Comparison of ENCODE assay signal across 9 mouse cellular contexts in genomic region chr9:35282006-35282850, GRCm38 (mm10). TPM values are rescaled to one million over a fixed set of nuclear protein-coding genes. Genes with fewer than 3 reads are reported as not detected.
A peak's percentile ranks its signal among the peaks of the same experiment; 100 is the strongest.
DNase-seq lines count a peak whose midpoint lies in the region; ATAC-seq and TF ChIP-seq lines count a peak whose summit lies in the region.
"Had no signal": no experiment of that assay in that cellular context is flagged by ENCODE, and none has a peak within 500 bp of the region (broad histone marks: within the 10 kb centered on the region; RNA-seq: fewer than 3 reads in every experiment).

No protein-coding gene starts in this region.

- no peaks in the 10 kb centered on the region for H3K36me3 ChIP-seq in testis, adult 2 months (ENCODE audit: control insufficient read depth, insufficient read depth, low read length)
- H3K36me3 ChIP-seq in embryonic facial prominence, embryonic 14.5 days (ENCODE audit: control insufficient read depth, insufficient read depth, low read length) = peaks cover 14% of the 10 kb centered on the region; the same call in 1 of the 2 replicates
- 0 out of 2 replicates have a peak, but pooled peaks cover 2% of the 10 kb centered on the region for H3K36me3 ChIP-seq in midbrain, embryonic 11.5 days (ENCODE audit: control insufficient read depth, insufficient read depth, low read length)

- 7% methylated on average over 5 of the region's 5 CpGs for WGBS in embryonic facial prominence, embryonic 14.5 days
- 21% methylated on average over 5 of the region's 5 CpGs for WGBS in midbrain, embryonic 11.5 days

- TF ChIP-seq POLR2A in testis, adult 2 months (IDR thresholded peaks at IDR 0.05; ENCODE audit: control insufficient read depth, low read depth, low read length) = no peak

- intact Hi-C loops in heart, postnatal 36 days (cut with DNase I) = loop anchor here (1.0 to 5.0 kb wide), 4 partner anchors 140 to 259 kb away; partner anchors contain the start of gene Cdon
- intact Hi-C loops in left cerebral cortex, adult 2 months (cut with DNase I) = loop anchor here (1.0 to 5.0 kb wide), 4 partner anchors 140 to 259 kb away; partner anchors contain the start of gene Cdon

- H3K9ac ChIP-seq in embryonic facial prominence, embryonic 14.5 days (ENCODE audit: low read depth, low read length) = no peak overlapping the region
- H3K9ac ChIP-seq in midbrain, embryonic 11.5 days (ENCODE audit: low read length) = no peak overlapping the region

- peaks cover 9% of the 10 kb centered on the region for H3K4me1 ChIP-seq in testis, adult 2 months (ENCODE audit: control insufficient read depth, insufficient read depth, low read length)
- H3K4me1 ChIP-seq in embryonic facial prominence, embryonic 14.5 days (ENCODE audit: control insufficient read depth, insufficient read depth, low read length) = 0 out of 2 replicates have a peak, but pooled peaks cover 6% of the 10 kb centered on the region
- H3K4me1 ChIP-seq in midbrain, embryonic 11.5 days (ENCODE audit: control insufficient read depth, insufficient read depth, low read length) = no peaks in the 10 kb centered on the region

- H3K27me3 ChIP-seq in testis, adult 2 months (ENCODE audit: control insufficient read depth, insufficient read depth, low read length) = no peaks in the 10 kb centered on the region
- no peaks in the 10 kb centered on the region for H3K27me3 ChIP-seq in embryonic facial prominence, embryonic 14.5 days (replicated peaks; ENCODE audit: control insufficient read depth, insufficient read depth, low read length)
- H3K27me3 ChIP-seq in midbrain, embryonic 11.5 days (ENCODE audit: control insufficient read depth, insufficient read depth, low read length) = no peaks in the 10 kb centered on the region

- no peak for ATAC-seq in embryonic facial prominence, embryonic 14.5 days (ENCODE audit: low read depth)
- 0 out of 2 replicates have a peak, but pooled peaks have one; percentile 26 for ATAC-seq in midbrain, embryonic 11.5 days (ENCODE audit: low FRiP score)

- H3K4me2 ChIP-seq in embryonic facial prominence, embryonic 14.5 days (ENCODE audit: low read depth, low read length) = no peak overlapping the region
- H3K4me2 ChIP-seq in midbrain, embryonic 11.5 days = no peak overlapping the region

- H3K9me3 ChIP-seq in embryonic facial prominence, embryonic 14.5 days (ENCODE audit: control insufficient read depth, low read length) = no peaks in the 10 kb centered on the region
- H3K9me3 ChIP-seq in midbrain, embryonic 11.5 days (ENCODE audit: control insufficient read depth, low read length) = no peaks in the 10 kb centered on the region

- peak; percentile 10; the same call in 1 of the 2 replicates for TF ChIP-seq CTCF in testis, adult 2 months (IDR thresholded peaks at IDR 0.05; ENCODE audit: control insufficient read depth, insufficient read depth, insufficient replicate concordance, low read depth, low read length)
- peak; percentile 89 for TF ChIP-seq CTCF in left cerebral cortex, adult 2 months (IDR thresholded peaks at IDR 0.05)

- H3K27ac ChIP-seq in testis, adult 2 months (ENCODE audit: control insufficient read depth, insufficient read depth, low read depth, low read length) = no peak overlapping the region
- 0 out of 2 replicates have a peak overlapping the region, but pooled peaks have one; percentile 2 for H3K27ac ChIP-seq in embryonic facial prominence, embryonic 14.5 days (replicated peaks; ENCODE audit: low read depth, low read length)
- H3K27ac ChIP-seq in left cerebral cortex, adult 2 months = no peak overlapping the region
- no peak overlapping the region for H3K27ac ChIP-seq in midbrain, embryonic 11.5 days (ENCODE audit: low read depth, low read length)

- peak overlapping the region; percentile 64 for H3K4me3 ChIP-seq in testis, adult 2 months (ENCODE audit: control insufficient read depth, low read depth, low read length)
- H3K4me3 ChIP-seq in embryonic facial prominence, embryonic 14.5 days (ENCODE audit: low read depth, low read length) = no peak overlapping the region
- no peak overlapping the region for H3K4me3 ChIP-seq in left cerebral cortex, adult 2 months
- H3K4me3 ChIP-seq in midbrain, embryonic 11.5 days (ENCODE audit: low read depth, low read length) = no peak overlapping the region
- H3K4me3 ChIP-seq: erythroblast, embryonic 14.5 days had no signal

- DNase-seq in testis, postnatal 14 days (ENCODE audit: low spot score) = no peak
- peak; percentile 65 for DNase-seq in adrenal gland, postnatal 14 days
- peak; percentile 74 for DNase-seq in embryonic facial prominence, embryonic 14.5 days (ENCODE audit: low spot score)
- DNase-seq in heart, postnatal 36 days = peak; percentile 64 to 73
- peak; percentile 57 to 64 for DNase-seq in left cerebral cortex, adult 2 months (ENCODE audit: extremely low spot score in 1 of 2, low spot score in 2 of 2)
- DNase-seq in midbrain, embryonic 11.5 days (ENCODE audit: low spot score, missing footprints) = peak; percentile 92
- peak; percentile 36 for DNase-seq in telencephalon, adult 2 months (ENCODE audit: low read depth, low spot score)

RNA-seq across cellular contexts. Expression of gene Rpusd4, which starts 14.6 kb away (rescaled TPM):
- 4.7 and 5.2 TPM in 2 replicates for polyA plus RNA-seq in testis, adult 2 months (2012; rRNA removed)
- 14.9 and 15.6 TPM in 2 replicates for total RNA-seq in adrenal gland, postnatal 14 days (2021)
- 23.4 and 26.8 TPM in 2 replicates for polyA plus RNA-seq in embryonic facial prominence, embryonic 14.5 days (2014; fragmentation: Nextera tagmentation; extraction: Ambion mirVana)
- total RNA-seq in heart, postnatal 36 days (2021) = 10 to 100 TPM; 12.6 to 15.3 TPM
- total RNA-seq in left cerebral cortex, adult 2 months (2021) = 10 to 100 TPM in 1 of 2 experiments, 1 to 10 TPM in 1; 8.9 to 10.0 TPM
- 29.6 and 29.8 TPM in 2 replicates for polyA plus RNA-seq in midbrain, embryonic 11.5 days (2014; fragmentation: Nextera tagmentation; extraction: Ambion mirVana)

RNA-seq across cellular contexts. Expression of gene Fam118b, which starts 14.6 kb away (rescaled TPM):
- polyA plus RNA-seq in testis, adult 2 months (2012; rRNA removed) = 78.5 and 79.5 TPM in 2 replicates
- total RNA-seq in adrenal gland, postnatal 14 days (2021) = 10.3 and 12.4 TPM in 2 replicates
- 37.3 and 39.7 TPM in 2 replicates for polyA plus RNA-seq in embryonic facial prominence, embryonic 14.5 days (2014; fragmentation: Nextera tagmentation; extraction: Ambion mirVana)
- total RNA-seq in heart, postnatal 36 days (2021) = 10 to 100 TPM; 13.4 to 17.1 TPM
- total RNA-seq in left cerebral cortex, adult 2 months (2021) = 10 to 100 TPM; 26.5 to 27.0 TPM
- 82.0 and 82.2 TPM in 2 replicates for polyA plus RNA-seq in midbrain, embryonic 11.5 days (2014; fragmentation: Nextera tagmentation; extraction: Ambion mirVana)
